ENCODE assay signal across 20 mouse cellular contexts in genomic region chr4:153951150-153951549, GRCm38 (mm10). TPM values are rescaled to one million over a fixed set of nuclear protein-coding genes. Genes with fewer than 3 reads are reported as not detected.
A peak's percentile ranks its signal among the peaks of the same experiment; 100 is the strongest.
DNase-seq lines count a peak whose midpoint lies in the region; ATAC-seq and TF ChIP-seq lines count a peak whose summit lies in the region.
"Had no signal": no experiment of that assay in that cellular context is flagged by ENCODE, and none has a peak within 500 bp of the region (broad histone marks: within the 10 kb centered on the region; RNA-seq: fewer than 3 reads in every experiment).

No protein-coding gene starts in this region.

- H3K27ac ChIP-seq in hindbrain, embryonic 12.5 days: peak overlapping the region; percentile 55; the same call in 1 of the 2 replicates
- no peak overlapping the region for H3K27ac ChIP-seq in hindbrain, embryonic 13.5 days
- H3K27ac ChIP-seq in midbrain, embryonic 16.5 days (ENCODE audit: low read length): no peak overlapping the region
- no peak overlapping the region for H3K27ac ChIP-seq in midbrain, embryonic 15.5 days
- H3K27ac ChIP-seq in CH12.LX (ENCODE audit: insufficient read depth, low read depth): no peak overlapping the region
- H3K27ac ChIP-seq in limb, embryonic 10.5 days: 0 out of 2 replicates have a peak overlapping the region, but pooled peaks have one; percentile 30
- H3K27ac ChIP-seq: heart, adult 2 months; heart, embryonic 15.5 days; hindbrain, postnatal 0 days had no signal

- ATAC-seq in hindbrain, embryonic 12.5 days (ENCODE audit: low FRiP score): no peak
- ATAC-seq in hindbrain, embryonic 13.5 days (ENCODE audit: low FRiP score): no peak
- no peak for ATAC-seq in midbrain, embryonic 16.5 days
- no peak for ATAC-seq in midbrain, embryonic 15.5 days (replicated peaks)
- ATAC-seq: hindbrain, postnatal 0 days had no signal

- TF ChIP-seq POLR2A in CH12.LX (IDR thresholded peaks at IDR 0.05; ENCODE audit: low read depth, low read length): no peak

- no peak overlapping the region for H3K4me3 ChIP-seq in hindbrain, embryonic 12.5 days
- H3K4me3 ChIP-seq in hindbrain, embryonic 13.5 days: no peak overlapping the region
- H3K4me3 ChIP-seq in midbrain, embryonic 16.5 days (ENCODE audit: low read depth, low read length): no peak overlapping the region
- H3K4me3 ChIP-seq in midbrain, embryonic 15.5 days: no peak overlapping the region
- H3K4me3 ChIP-seq in CH12.LX (replicated peaks in 1 of 3; ENCODE audit: low read depth in 2 of 3, low read length in 2 of 3, poor library complexity in 1 of 3): peak overlapping the region; percentile 53 to 89 (median 65)
- no peak overlapping the region for H3K4me3 ChIP-seq in limb, embryonic 10.5 days
- H3K4me3 ChIP-seq: embryonic facial prominence, embryonic 15.5 days; heart, adult 2 months; heart, embryonic 15.5 days had no signal

- H3K9me3 ChIP-seq in hindbrain, embryonic 12.5 days (replicated peaks): no peaks in the 10 kb centered on the region
- no peaks in the 10 kb centered on the region for H3K9me3 ChIP-seq in hindbrain, embryonic 13.5 days
- no peaks in the 10 kb centered on the region for H3K9me3 ChIP-seq in midbrain, embryonic 16.5 days (replicated peaks; ENCODE audit: control insufficient read depth, low read length, poor library complexity, severe bottlenecking)
- no peaks in the 10 kb centered on the region for H3K9me3 ChIP-seq in midbrain, embryonic 15.5 days
- no peaks in the 10 kb centered on the region for H3K9me3 ChIP-seq in CH12.LX (replicated peaks; ENCODE audit: low read length)
- H3K9me3 ChIP-seq in limb, embryonic 10.5 days (replicated peaks): no peaks in the 10 kb centered on the region
- H3K9me3 ChIP-seq: embryonic facial prominence, embryonic 15.5 days; G1E; heart, embryonic 15.5 days had no signal

- no peaks in the 10 kb centered on the region for H3K79me2 ChIP-seq in CH12.LX (replicated peaks; ENCODE audit: control insufficient read depth, extremely low read depth, insufficient read depth, poor library complexity, severe bottlenecking)

- dilution Hi-C loops in CH12.LX (cut with MboI; ENCODE audit: extremely low pct_ligation_motif_present, extremely low pct_unique_long_range_greater_than_20kb, low sequenced_read_pairs): no loop called here

- no peak overlapping the region for H3K9ac ChIP-seq in hindbrain, embryonic 12.5 days
- H3K9ac ChIP-seq in hindbrain, embryonic 13.5 days: no peak overlapping the region
- H3K9ac ChIP-seq in midbrain, embryonic 16.5 days (ENCODE audit: low read depth, low read length): no peak overlapping the region
- H3K9ac ChIP-seq in midbrain, embryonic 15.5 days: no peak overlapping the region
- H3K9ac ChIP-seq in CH12.LX (ENCODE audit: insufficient read depth, low read depth): peak overlapping the region; percentile 90
- H3K9ac ChIP-seq: embryonic facial prominence, embryonic 15.5 days; heart, embryonic 15.5 days had no signal

- H3K36me3 ChIP-seq in hindbrain, embryonic 12.5 days: no peaks in the 10 kb centered on the region
- H3K36me3 ChIP-seq in hindbrain, embryonic 13.5 days: no peaks in the 10 kb centered on the region
- no peaks in the 10 kb centered on the region for H3K36me3 ChIP-seq in midbrain, embryonic 16.5 days (ENCODE audit: control insufficient read depth, insufficient read depth, low read length)
- no peaks in the 10 kb centered on the region for H3K36me3 ChIP-seq in midbrain, embryonic 15.5 days (replicated peaks)
- peaks cover 3 to 42% of the 10 kb centered on the region in 2 experiments for H3K36me3 ChIP-seq in CH12.LX (replicated peaks in 1 of 2; ENCODE audit: control insufficient read depth in 1 of 2, insufficient read depth in 1 of 2, low read length in 1 of 2)
- H3K36me3 ChIP-seq in limb, embryonic 10.5 days: no peaks in the 10 kb centered on the region
- H3K36me3 ChIP-seq: embryonic facial prominence, embryonic 15.5 days; G1E; heart, embryonic 15.5 days had no signal

- no peak for TF ChIP-seq RAD21 in CH12.LX (IDR thresholded peaks at IDR 0.05; ENCODE audit: low read depth, low read length)

- no peak; a peak in 1 of 4 replicates for TF ChIP-seq CTCF in CH12.LX (conservative IDR thresholded peaks at IDR 0.05 in 1 of 2, IDR thresholded peaks at IDR 0.05 in 1 of 2; ENCODE audit: low read depth in 2 of 2, low read length in 2 of 2)

- in situ Hi-C loops in CH12.LX (cut with MboI; ENCODE audit: low pct_ligation_motif_present, low pct_unique_long_range_greater_than_20kb, low sequenced_read_pairs): no loop called here

- peak; percentile 37 for DNase-seq in CH12.LX (ENCODE audit: extremely low read depth)
- DNase-seq in limb, embryonic 10.5 days (ENCODE audit: low spot score): no peak
- DNase-seq in spleen, adult 12 weeks (ENCODE audit: low spot score): no peak
- DNase-seq: adrenal gland, adult 8-10 months; adrenal gland, postnatal 36 days; cerebellum, adult 11 months; cerebellum, adult 8-10 months; cerebellum, postnatal 25 days; gastrocnemius, postnatal 14 days; heart, adult 2 months; heart, postnatal 14 days had no signal

- peaks cover 14% of the 10 kb centered on the region for H3K4me1 ChIP-seq in hindbrain, embryonic 12.5 days
- H3K4me1 ChIP-seq in hindbrain, embryonic 13.5 days (replicated peaks): peaks cover 18% of the 10 kb centered on the region
- no peaks in the 10 kb centered on the region for H3K4me1 ChIP-seq in midbrain, embryonic 16.5 days (ENCODE audit: control insufficient read depth, insufficient read depth, low read length)
- peaks cover 9% of the 10 kb centered on the region for H3K4me1 ChIP-seq in midbrain, embryonic 15.5 days
- peaks cover 3 to 33% of the 10 kb centered on the region in 2 experiments; a peak in 3 of 4 replicates for H3K4me1 ChIP-seq in CH12.LX (ENCODE audit: control insufficient read depth in 1 of 2, insufficient read depth in 2 of 2)
- peaks cover 18% of the 10 kb centered on the region for H3K4me1 ChIP-seq in limb, embryonic 10.5 days
- H3K4me1 ChIP-seq: heart, embryonic 15.5 days had no signal

- peaks cover 17% of the 10 kb centered on the region for H3K27me3 ChIP-seq in hindbrain, embryonic 12.5 days
- peaks cover 28% of the 10 kb centered on the region; the same call in 1 of the 2 replicates for H3K27me3 ChIP-seq in hindbrain, embryonic 13.5 days
- peaks cover 17% of the 10 kb centered on the region for H3K27me3 ChIP-seq in midbrain, embryonic 16.5 days (ENCODE audit: control insufficient read depth, insufficient read depth, low read depth, low read length)
- peaks cover 5% of the 10 kb centered on the region for H3K27me3 ChIP-seq in midbrain, embryonic 15.5 days (replicated peaks)
- no peaks in the 10 kb centered on the region for H3K27me3 ChIP-seq in CH12.LX (replicated peaks)
- peaks cover 14% of the 10 kb centered on the region for H3K27me3 ChIP-seq in limb, embryonic 10.5 days (ENCODE audit: low read depth, poor library complexity, severe bottlenecking)

- TF ChIP-seq EP300 in CH12.LX (IDR thresholded peaks at IDR 0.05; ENCODE audit: low read length): no peak

- WGBS in hindbrain, embryonic 12.5 days: 68% methylated on average over 3 of the region's 3 CpGs
- 62% methylated on average over 3 of the region's 3 CpGs for WGBS in hindbrain, embryonic 13.5 days
- 56% methylated on average over 3 of the region's 3 CpGs for WGBS in midbrain, embryonic 16.5 days
- WGBS in midbrain, embryonic 15.5 days: 65% methylated on average over 3 of the region's 3 CpGs
- WGBS in limb, embryonic 10.5 days: 72% methylated on average over 3 of the region's 3 CpGs

- no peak overlapping the region for H3K4me2 ChIP-seq in hindbrain, embryonic 12.5 days (replicated peaks)
- no peak overlapping the region for H3K4me2 ChIP-seq in hindbrain, embryonic 13.5 days
- H3K4me2 ChIP-seq in midbrain, embryonic 16.5 days (ENCODE audit: low read length): peak overlapping the region; percentile 9; the same call in 1 of the 2 replicates
- no peak overlapping the region for H3K4me2 ChIP-seq in midbrain, embryonic 15.5 days
- peak overlapping the region; percentile 93 for H3K4me2 ChIP-seq in CH12.LX (ENCODE audit: insufficient read depth, low read depth, poor library complexity, severe bottlenecking)
- H3K4me2 ChIP-seq: embryonic facial prominence, embryonic 15.5 days; heart, embryonic 11.5 days; heart, embryonic 15.5 days had no signal

TF ChIP-seq in CH12.LX, 34 proteins besides CTCF, POLR2A, EP300 and RAD21 (continues in another document):
- peak; percentile 30; the same call in 1 of the 2 replicates for TF ChIP-seq MAX (IDR thresholded peaks at IDR 0.05; ENCODE audit: low read length)

RNA-seq across cellular contexts. Expression of gene A430005L14Rik, which starts 5.9 kb away (rescaled TPM):
- polyA plus RNA-seq in hindbrain, embryonic 12.5 days (2016; fragmentation: Nextera tagmentation; extraction: Ambion mirVana): 76.2 and 86.1 TPM in 2 replicates
- polyA plus RNA-seq in hindbrain, embryonic 13.5 days (2015; fragmentation: Nextera tagmentation; extraction: Ambion mirVana): 65.7 and 69.2 TPM in 2 replicates
- 55.5 and 56.8 TPM in 2 replicates for polyA plus RNA-seq in midbrain, embryonic 16.5 days (2015; fragmentation: Nextera tagmentation; extraction: Ambion mirVana)
- 58.4 and 58.8 TPM in 2 replicates for polyA plus RNA-seq in midbrain, embryonic 15.5 days (2015; fragmentation: Nextera tagmentation; extraction: Ambion mirVana)
- total RNA-seq in CH12.LX (2012; rRNA removed) (41.8 and 42.3 TPM in 2 replicates), CH12.LX (2014; rRNA removed) (46.5 and 48.9 TPM in 2 replicates)
- 26.2 and 26.8 TPM in 2 replicates for polyA plus RNA-seq in CH12.LX (2012; ENCODE audit: insufficient read length, low read depth)
- 147 and 162 TPM in 2 replicates for polyA plus RNA-seq in limb, embryonic 10.5 days (2016; fragmentation: Nextera tagmentation; extraction: Ambion mirVana)

RNA-seq across cellular contexts. Expression of gene Dffb, which starts 23.8 kb away (rescaled TPM):
- polyA plus RNA-seq in hindbrain, embryonic 12.5 days (2016; fragmentation: Nextera tagmentation; extraction: Ambion mirVana): 9.8 and 10.9 TPM in 2 replicates
- polyA plus RNA-seq in hindbrain, embryonic 13.5 days (2015; fragmentation: Nextera tagmentation; extraction: Ambion mirVana): 10.1 and 12.5 TPM in 2 replicates
- 10.3 and 11.5 TPM in 2 replicates for polyA plus RNA-seq in midbrain, embryonic 16.5 days (2015; fragmentation: Nextera tagmentation; extraction: Ambion mirVana)
- polyA plus RNA-seq in midbrain, embryonic 15.5 days (2015; fragmentation: Nextera tagmentation; extraction: Ambion mirVana): 11.5 and 12.6 TPM in 2 replicates
- total RNA-seq in CH12.LX (2012; rRNA removed) (12.6 and 16.2 TPM in 2 replicates), CH12.LX (2014; rRNA removed) (18.2 and 21.4 TPM in 2 replicates)
- polyA plus RNA-seq in CH12.LX (2012; ENCODE audit: insufficient read length, low read depth): 10.7 and 11.9 TPM in 2 replicates
- 14.8 TPM in 2 replicates for polyA plus RNA-seq in limb, embryonic 10.5 days (2016; fragmentation: Nextera tagmentation; extraction: Ambion mirVana)

RNA-seq across cellular contexts. Expression of gene Cep104, which starts 23.8 kb away (rescaled TPM):
- polyA plus RNA-seq in hindbrain, embryonic 12.5 days (2016; fragmentation: Nextera tagmentation; extraction: Ambion mirVana): 21.0 and 23.0 TPM in 2 replicates
- 16.1 and 19.9 TPM in 2 replicates for polyA plus RNA-seq in hindbrain, embryonic 13.5 days (2015; fragmentation: Nextera tagmentation; extraction: Ambion mirVana)
- 16.9 and 17.6 TPM in 2 replicates for polyA plus RNA-seq in midbrain, embryonic 16.5 days (2015; fragmentation: Nextera tagmentation; extraction: Ambion mirVana)
- 21.0 and 21.9 TPM in 2 replicates for polyA plus RNA-seq in midbrain, embryonic 15.5 days (2015; fragmentation: Nextera tagmentation; extraction: Ambion mirVana)
- total RNA-seq in CH12.LX (2012; rRNA removed) (7.0 and 8.7 TPM in 2 replicates), CH12.LX (2014; rRNA removed) (4.1 and 4.6 TPM in 2 replicates)
- 10.6 and 10.9 TPM in 2 replicates for polyA plus RNA-seq in CH12.LX (2012; ENCODE audit: insufficient read length, low read depth)
- 21.0 and 22.3 TPM in 2 replicates for polyA plus RNA-seq in limb, embryonic 10.5 days (2016; fragmentation: Nextera tagmentation; extraction: Ambion mirVana)

Comparison
In these comparisons a context has a peak if more than half of its experiments do, and no peak if none do; other contexts are left out.
1. H3K27ac ChIP-seq: peak in hindbrain, embryonic 12.5 days (single experiment) and limb, embryonic 10.5 days (single experiment); none in hindbrain, embryonic 13.5 days (single experiment), midbrain, embryonic 16.5 days (single experiment), midbrain, embryonic 15.5 days (single experiment) and CH12.LX (single experiment).
2. H3K4me2 ChIP-seq: peak in midbrain, embryonic 16.5 days (single experiment) and CH12.LX (single experiment); none in hindbrain, embryonic 12.5 days (single experiment), hindbrain, embryonic 13.5 days (single experiment) and midbrain, embryonic 15.5 days (single experiment).
3. H3K4me3 ChIP-seq: peak in CH12.LX (3 of 3); none in hindbrain, embryonic 12.5 days (single experiment), hindbrain, embryonic 13.5 days (single experiment), midbrain, embryonic 16.5 days (single experiment), midbrain, embryonic 15.5 days (single experiment) and limb, embryonic 10.5 days (single experiment).